In genomic region chr2:168978031-168978430, GRCm38 (mm10) we compare ENCODE assay signal across 9 mouse cellular contexts. TPM values are rescaled to one million over a fixed set of nuclear protein-coding genes. Genes with fewer than 3 reads are reported as not detected.
DNase-seq lines count a peak whose midpoint lies in the region; ATAC-seq and TF ChIP-seq lines count a peak whose summit lies in the region.
"Had no signal": no experiment of that assay in that cellular context is flagged by ENCODE, and none has a peak within 500 bp of the region (broad histone marks: within the 10 kb centered on the region; RNA-seq: fewer than 3 reads in every experiment).

No protein-coding gene starts in this region.

- no peaks in the 10 kb centered on the region for H3K36me3 ChIP-seq in heart, embryonic 12.5 days
- H3K36me3 ChIP-seq in midbrain, embryonic 14.5 days (ENCODE audit: control insufficient read depth, insufficient read depth, low read length) = no peaks in the 10 kb centered on the region
- H3K36me3 ChIP-seq in midbrain, embryonic 16.5 days (ENCODE audit: control insufficient read depth, insufficient read depth, low read length) = no peaks in the 10 kb centered on the region
- no peaks in the 10 kb centered on the region for H3K36me3 ChIP-seq in neural tube, embryonic 11.5 days (ENCODE audit: control insufficient read depth, insufficient read depth, low read length)
- no peaks in the 10 kb centered on the region for H3K36me3 ChIP-seq in intestine, postnatal 0 days (ENCODE audit: control insufficient read depth, insufficient read depth)
- H3K36me3 ChIP-seq: liver, embryonic 13.5 days had no signal

- TF ChIP-seq CTCF in intestine, postnatal 0 days (IDR thresholded peaks at IDR 0.05; ENCODE audit: low read depth) = no peak
- no peak for TF ChIP-seq CTCF in lung, adult 2 months (IDR thresholded peaks at IDR 0.05; ENCODE audit: insufficient read depth, low read length)

- 44% methylated on average over 9 of the region's 9 CpGs for WGBS in heart, embryonic 12.5 days
- 55% methylated on average over 9 of the region's 9 CpGs for WGBS in midbrain, embryonic 14.5 days
- 59% methylated on average over 9 of the region's 9 CpGs for WGBS in midbrain, embryonic 16.5 days
- WGBS in neural tube, embryonic 11.5 days = 53% methylated on average over 9 of the region's 9 CpGs
- WGBS in intestine, postnatal 0 days = 53% methylated on average over 9 of the region's 9 CpGs
- WGBS in lung, adult 2 months = 48% methylated on average over 9 of the region's 9 CpGs

- no peak overlapping the region for H3K4me3 ChIP-seq in heart, embryonic 12.5 days
- H3K4me3 ChIP-seq in midbrain, embryonic 14.5 days (replicated peaks; ENCODE audit: low read depth, low read length) = no peak overlapping the region
- H3K4me3 ChIP-seq in midbrain, embryonic 16.5 days (ENCODE audit: low read depth, low read length) = no peak overlapping the region
- H3K4me3 ChIP-seq in neural tube, embryonic 11.5 days (ENCODE audit: low read depth, low read length) = no peak overlapping the region
- H3K4me3 ChIP-seq in intestine, postnatal 0 days (ENCODE audit: low read depth, low read length) = no peak overlapping the region
- no peak overlapping the region for H3K4me3 ChIP-seq in lung, adult 2 months (replicated peaks; ENCODE audit: extremely low read depth, low read depth, low read length)
- H3K4me3 ChIP-seq: liver, embryonic 13.5 days had no signal

- no peak overlapping the region for H3K27ac ChIP-seq in heart, embryonic 12.5 days (ENCODE audit: poor library complexity, severe bottlenecking)
- no peak overlapping the region for H3K27ac ChIP-seq in midbrain, embryonic 14.5 days (replicated peaks; ENCODE audit: low read depth, low read length)
- no peak overlapping the region for H3K27ac ChIP-seq in midbrain, embryonic 16.5 days (ENCODE audit: low read length)
- H3K27ac ChIP-seq in neural tube, embryonic 11.5 days (ENCODE audit: low read depth, low read length) = no peak overlapping the region
- no peak overlapping the region for H3K27ac ChIP-seq in intestine, postnatal 0 days (ENCODE audit: low read depth, low read length)
- H3K27ac ChIP-seq: liver, embryonic 13.5 days had no signal

- 0 out of 2 replicates have a peak, but pooled peaks cover 3% of the 10 kb centered on the region for H3K9me3 ChIP-seq in heart, embryonic 12.5 days (replicated peaks)
- peaks cover 4% of the 10 kb centered on the region; the same call in 1 of the 2 replicates for H3K9me3 ChIP-seq in midbrain, embryonic 14.5 days (ENCODE audit: control insufficient read depth, low read length)
- H3K9me3 ChIP-seq in midbrain, embryonic 16.5 days (replicated peaks; ENCODE audit: control insufficient read depth, low read length, poor library complexity, severe bottlenecking) = 0 out of 2 replicates have a peak, but pooled peaks cover 5% of the 10 kb centered on the region
- H3K9me3 ChIP-seq in neural tube, embryonic 11.5 days (ENCODE audit: control insufficient read depth, low read length) = no peaks in the 10 kb centered on the region
- H3K9me3 ChIP-seq in intestine, postnatal 0 days (ENCODE audit: control insufficient read depth) = no peaks in the 10 kb centered on the region
- H3K9me3 ChIP-seq: liver, embryonic 13.5 days had no signal

- ATAC-seq in heart, embryonic 12.5 days (ENCODE audit: insufficient number of reproducible peaks, low FRiP score) = peak; percentile 39; the same call in 1 of the 2 replicates
- no peak for ATAC-seq in midbrain, embryonic 14.5 days (ENCODE audit: low FRiP score, low TSS enrichment)
- no peak for ATAC-seq in midbrain, embryonic 16.5 days
- no peak for ATAC-seq in neural tube, embryonic 11.5 days (ENCODE audit: insufficient read depth, low FRiP score, low TSS enrichment)
- ATAC-seq in intestine, postnatal 0 days = no peak

- 0 out of 2 replicates have a peak, but pooled peaks cover 5% of the 10 kb centered on the region for H3K4me1 ChIP-seq in heart, embryonic 12.5 days (replicated peaks)
- H3K4me1 ChIP-seq in midbrain, embryonic 14.5 days (ENCODE audit: control insufficient read depth, insufficient read depth, low read length) = no peaks in the 10 kb centered on the region
- H3K4me1 ChIP-seq in midbrain, embryonic 16.5 days (ENCODE audit: control insufficient read depth, insufficient read depth, low read length) = no peaks in the 10 kb centered on the region
- H3K4me1 ChIP-seq in neural tube, embryonic 11.5 days (ENCODE audit: control insufficient read depth, insufficient read depth, low read length) = no peaks in the 10 kb centered on the region
- H3K4me1 ChIP-seq in intestine, postnatal 0 days (replicated peaks; ENCODE audit: control insufficient read depth, insufficient read depth, low read length) = no peaks in the 10 kb centered on the region
- H3K4me1 ChIP-seq in lung, adult 2 months (ENCODE audit: control insufficient read depth, insufficient read depth, low read length) = no peaks in the 10 kb centered on the region
- H3K4me1 ChIP-seq: liver, embryonic 13.5 days had no signal

- H3K27me3 ChIP-seq in heart, embryonic 12.5 days (replicated peaks) = no peaks in the 10 kb centered on the region
- H3K27me3 ChIP-seq in midbrain, embryonic 14.5 days (ENCODE audit: control insufficient read depth, insufficient read depth, low read length) = no peaks in the 10 kb centered on the region
- H3K27me3 ChIP-seq in midbrain, embryonic 16.5 days (ENCODE audit: control insufficient read depth, insufficient read depth, low read depth, low read length) = no peaks in the 10 kb centered on the region
- H3K27me3 ChIP-seq in neural tube, embryonic 11.5 days (ENCODE audit: control insufficient read depth, insufficient read depth, low read length) = no peaks in the 10 kb centered on the region
- H3K27me3 ChIP-seq in intestine, postnatal 0 days (replicated peaks; ENCODE audit: control insufficient read depth, insufficient read depth, low read length) = no peaks in the 10 kb centered on the region
- H3K27me3 ChIP-seq: liver, embryonic 13.5 days had no signal

- intact Hi-C loops in heart, postnatal 10 days (cut with DNase I) = no loop called here

- no peak for TF ChIP-seq POLR2A in lung, adult 2 months (IDR thresholded peaks at IDR 0.05; ENCODE audit: borderline replicate concordance, extremely low read depth, low read depth, low read length)

- 0 out of 2 replicates have a peak overlapping the region, but pooled peaks have one; percentile 11 for H3K4me2 ChIP-seq in heart, embryonic 12.5 days
- H3K4me2 ChIP-seq in midbrain, embryonic 14.5 days (ENCODE audit: low read length) = no peak overlapping the region
- no peak overlapping the region for H3K4me2 ChIP-seq in midbrain, embryonic 16.5 days (ENCODE audit: low read length)
- H3K4me2 ChIP-seq in neural tube, embryonic 11.5 days (ENCODE audit: low read depth) = no peak overlapping the region
- no peak overlapping the region for H3K4me2 ChIP-seq in intestine, postnatal 0 days (replicated peaks; ENCODE audit: low read depth)
- H3K4me2 ChIP-seq: liver, embryonic 13.5 days had no signal

- no peak for DNase-seq in heart, postnatal 10 days
- peak; percentile 46 for DNase-seq in midbrain, embryonic 14.5 days
- peak; percentile 17 for DNase-seq in forelimb bud, embryonic 11.5 days (ENCODE audit: low read depth, low spot score)
- peak; percentile 36 for DNase-seq in neural tube, embryonic 11.5 days (ENCODE audit: low spot score)
- no peak for DNase-seq in lung, adult 2 months
- DNase-seq: liver, embryonic 13.5 days had no signal

- no peak overlapping the region for H3K9ac ChIP-seq in heart, embryonic 12.5 days
- no peak overlapping the region for H3K9ac ChIP-seq in midbrain, embryonic 14.5 days (replicated peaks; ENCODE audit: low read length)
- no peak overlapping the region for H3K9ac ChIP-seq in midbrain, embryonic 16.5 days (ENCODE audit: low read depth, low read length)
- H3K9ac ChIP-seq in neural tube, embryonic 11.5 days (ENCODE audit: low read length) = no peak overlapping the region
- no peak overlapping the region for H3K9ac ChIP-seq in intestine, postnatal 0 days (ENCODE audit: low read depth, low read length)
- H3K9ac ChIP-seq: liver, embryonic 13.5 days had no signal

RNA-seq across cellular contexts. Expression of gene Zfp64, which starts 22.6 kb away (rescaled TPM):
- polyA plus RNA-seq in heart, embryonic 12.5 days (2016; fragmentation: Nextera tagmentation; extraction: Ambion mirVana) = 20.8 and 21.0 TPM in 2 replicates
- total RNA-seq in heart, postnatal 10 days (2021) = 10 to 100 TPM; 11.7 to 12.1 TPM
- polyA plus RNA-seq in midbrain, embryonic 14.5 days (2014; fragmentation: Nextera tagmentation; extraction: Ambion mirVana) = 43.3 and 45.9 TPM in 2 replicates
- 42.0 and 46.0 TPM in 2 replicates for polyA plus RNA-seq in midbrain, embryonic 16.5 days (2015; fragmentation: Nextera tagmentation; extraction: Ambion mirVana)
- 30.6 and 35.1 TPM in 2 replicates for polyA plus RNA-seq in neural tube, embryonic 11.5 days (2014; fragmentation: Nextera tagmentation; extraction: Ambion mirVana)
- polyA plus RNA-seq in intestine, postnatal 0 days (2015; fragmentation: Nextera tagmentation; extraction: Ambion mirVana) = 10.7 and 12.9 TPM in 2 replicates
- 26.5 and 29.9 TPM in 2 replicates for polyA plus RNA-seq in lung, adult 2 months (2012; rRNA removed)

Comparison
In these comparisons a context has a peak if more than half of its experiments do, and no peak if none do; other contexts are left out.
1. DNase-seq: peak in midbrain, embryonic 14.5 days (single experiment), forelimb bud, embryonic 11.5 days (single experiment) and neural tube, embryonic 11.5 days (single experiment); none in heart, postnatal 10 days (0 of 2) and lung, adult 2 months (single experiment).